Mouse (Mus musculus): ENCODE measurements around the gene Kcnip4. TPM values are rescaled to one million over a fixed set of nuclear protein-coding genes. Genes with fewer than 3 reads are reported as not detected.

The Kcnip4 gene
- polyA plus RNA-seq, 1 experiment = not detected

DNA sequence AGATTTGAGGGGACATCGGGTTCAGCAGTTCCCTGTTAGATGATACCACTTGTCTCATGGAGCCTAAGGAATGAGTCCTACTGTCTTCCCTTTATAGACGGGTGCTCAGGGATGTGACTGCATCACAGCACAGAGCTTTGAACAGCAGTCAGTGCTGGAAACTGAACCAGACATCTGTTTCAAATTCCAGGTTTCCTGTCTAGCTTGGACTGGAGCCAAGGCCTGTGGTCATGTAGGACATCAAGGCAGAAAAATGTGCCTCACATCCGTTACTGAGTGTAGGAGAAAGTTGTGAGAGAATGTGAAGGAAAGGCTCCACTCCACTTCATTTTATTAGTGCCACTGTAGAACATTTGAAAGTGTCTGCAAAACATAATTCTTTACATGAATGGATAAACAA is 1122.2 kb downstream of the Kcnip4 start:
- TF ChIP-seq POLR2A (IDR thresholded peaks at IDR 0.05; ENCODE audit: low read depth, low read length) (no peak), CTCF (IDR thresholded peaks at IDR 0.05; ENCODE audit: extremely low read depth, insufficient read length, insufficient replicate concordance, low read depth, low read length) (no peak)
- no peak overlapping the region for H3K27ac ChIP-seq (ENCODE audit: insufficient read depth, low read depth, low read length)
- WGBS = 72% methylated on average over 3 of the region's 3 CpGs
- H3K4me3 ChIP-seq (ENCODE audit: low read depth, low read length) = no peak overlapping the region
- no peaks in the 10 kb centered on the region for H3K27me3 ChIP-seq (ENCODE audit: control insufficient read depth, insufficient read depth, low read length)
- no peaks in the 10 kb centered on the region for H3K4me1 ChIP-seq (ENCODE audit: control insufficient read depth, insufficient read depth, insufficient read length, low read length)
- H3K36me3 ChIP-seq (ENCODE audit: control insufficient read depth, insufficient read depth, low read length) = 0 out of 2 replicates have a peak, but pooled peaks cover 1% of the 10 kb centered on the region

DNA sequence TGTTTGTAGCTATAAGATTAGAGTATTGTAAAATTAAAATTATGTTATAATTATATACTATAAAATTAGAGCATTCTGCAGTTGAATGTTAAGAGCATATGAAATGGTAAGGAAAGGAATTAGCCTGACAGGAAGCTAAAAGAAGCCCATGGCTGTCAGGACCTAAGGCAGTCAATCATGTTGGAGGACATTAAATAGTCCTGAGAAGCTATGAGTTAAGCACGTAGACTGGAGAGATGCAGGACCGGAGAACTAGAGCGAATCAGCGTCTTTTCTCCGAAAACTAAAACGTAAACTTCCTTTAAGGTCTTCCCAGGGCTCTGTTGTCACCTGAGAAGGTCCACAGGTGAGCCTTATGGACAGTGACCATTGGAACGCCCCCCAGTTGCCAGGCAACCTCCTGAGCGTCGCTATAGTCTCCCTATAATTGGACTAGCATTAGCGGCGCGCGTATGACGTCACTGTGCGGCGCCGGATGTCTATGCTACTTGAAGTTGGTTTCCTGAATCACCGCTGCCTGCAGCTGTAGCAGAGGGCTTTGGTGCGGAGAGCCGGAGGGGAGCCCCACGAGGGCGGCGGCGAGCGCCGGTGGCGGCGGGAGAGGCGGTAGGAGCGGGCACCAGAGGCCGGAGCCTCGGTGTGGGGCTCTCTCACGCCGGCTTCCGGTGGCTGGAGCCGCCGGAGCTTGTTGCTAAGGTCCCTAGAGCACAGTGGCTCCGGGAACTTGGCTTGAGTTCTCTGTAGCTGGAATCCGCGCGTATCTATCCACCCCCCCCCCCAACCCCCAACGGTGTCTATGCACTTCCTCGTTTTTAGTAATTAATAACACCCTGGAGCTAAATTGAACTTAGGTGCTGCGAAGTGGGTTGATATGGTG is 1152.6 kb downstream of the Kcnip4 start:
- no peak for TF ChIP-seq CTCF (IDR thresholded peaks at IDR 0.05; ENCODE audit: extremely low read depth, insufficient read length, insufficient replicate concordance, low read depth, low read length)
- TF ChIP-seq POLR2A (IDR thresholded peaks at IDR 0.05; ENCODE audit: low read depth, low read length) = peak; percentile 60
- under 1% methylated on average over 44 of the region's 44 CpGs for WGBS
- Histone ChIP-seq H3K27me3 (ENCODE audit: control insufficient read depth, insufficient read depth, low read length) (no peaks in the 10 kb centered on the region), H3K36me3 (ENCODE audit: control insufficient read depth, insufficient read depth, low read length) (peaks cover 11% of the 10 kb centered on the region; the same call in 1 of the 2 replicates), H3K4me1 (ENCODE audit: control insufficient read depth, insufficient read depth, insufficient read length, low read length) (no peaks in the 10 kb centered on the region), H3K27ac (ENCODE audit: insufficient read depth, low read depth, low read length) (no peak overlapping the region), H3K4me3 (ENCODE audit: low read depth, low read length) (peak overlapping the region; percentile 99)

GRCm38 (mm10) chr5:48349309-48349708 is 1175.4 kb downstream of the Kcnip4 start:
- Histone ChIP-seq H3K27ac (ENCODE audit: insufficient read depth, low read depth, low read length) (no peak overlapping the region), H3K27me3 (ENCODE audit: control insufficient read depth, insufficient read depth, low read length) (no peaks in the 10 kb centered on the region), H3K4me3 (ENCODE audit: low read depth, low read length) (no peak overlapping the region), H3K36me3 (ENCODE audit: control insufficient read depth, insufficient read depth, low read length) (no peaks in the 10 kb centered on the region), H3K4me1 (ENCODE audit: control insufficient read depth, insufficient read depth, insufficient read length, low read length) (no peaks in the 10 kb centered on the region)
- 64% methylated on average over 1 of the region's 1 CpGs for WGBS
- no peak for TF ChIP-seq POLR2A (IDR thresholded peaks at IDR 0.05; ENCODE audit: low read depth, low read length)
- TF ChIP-seq CTCF (IDR thresholded peaks at IDR 0.05; ENCODE audit: extremely low read depth, insufficient read length, insufficient replicate concordance, low read depth, low read length) = no peak

- no peaks in the 10 kb centered on the region for H3K4me1 ChIP-seq (ENCODE audit: control insufficient read depth, insufficient read depth, insufficient read length, low read length)
- no peaks in the 10 kb centered on the region for H3K36me3 ChIP-seq (ENCODE audit: control insufficient read depth, insufficient read depth, low read length)
- H3K27ac ChIP-seq (ENCODE audit: insufficient read depth, low read depth, low read length) = no peak overlapping the region
- H3K4me3 ChIP-seq (ENCODE audit: low read depth, low read length) = no peak overlapping the region
- WGBS = 89% methylated on average over 2 of the region's 2 CpGs
- TF ChIP-seq CTCF (IDR thresholded peaks at IDR 0.05; ENCODE audit: extremely low read depth, insufficient read length, insufficient replicate concordance, low read depth, low read length) (no peak), POLR2A (IDR thresholded peaks at IDR 0.05; ENCODE audit: low read depth, low read length) (no peak)
- H3K27me3 ChIP-seq (ENCODE audit: control insufficient read depth, insufficient read depth, low read length) = no peaks in the 10 kb centered on the region
Observed at GRCm38 (mm10) chr5:48345983-48346648, 1178.6 kb downstream of the Kcnip4 start.

DNA sequence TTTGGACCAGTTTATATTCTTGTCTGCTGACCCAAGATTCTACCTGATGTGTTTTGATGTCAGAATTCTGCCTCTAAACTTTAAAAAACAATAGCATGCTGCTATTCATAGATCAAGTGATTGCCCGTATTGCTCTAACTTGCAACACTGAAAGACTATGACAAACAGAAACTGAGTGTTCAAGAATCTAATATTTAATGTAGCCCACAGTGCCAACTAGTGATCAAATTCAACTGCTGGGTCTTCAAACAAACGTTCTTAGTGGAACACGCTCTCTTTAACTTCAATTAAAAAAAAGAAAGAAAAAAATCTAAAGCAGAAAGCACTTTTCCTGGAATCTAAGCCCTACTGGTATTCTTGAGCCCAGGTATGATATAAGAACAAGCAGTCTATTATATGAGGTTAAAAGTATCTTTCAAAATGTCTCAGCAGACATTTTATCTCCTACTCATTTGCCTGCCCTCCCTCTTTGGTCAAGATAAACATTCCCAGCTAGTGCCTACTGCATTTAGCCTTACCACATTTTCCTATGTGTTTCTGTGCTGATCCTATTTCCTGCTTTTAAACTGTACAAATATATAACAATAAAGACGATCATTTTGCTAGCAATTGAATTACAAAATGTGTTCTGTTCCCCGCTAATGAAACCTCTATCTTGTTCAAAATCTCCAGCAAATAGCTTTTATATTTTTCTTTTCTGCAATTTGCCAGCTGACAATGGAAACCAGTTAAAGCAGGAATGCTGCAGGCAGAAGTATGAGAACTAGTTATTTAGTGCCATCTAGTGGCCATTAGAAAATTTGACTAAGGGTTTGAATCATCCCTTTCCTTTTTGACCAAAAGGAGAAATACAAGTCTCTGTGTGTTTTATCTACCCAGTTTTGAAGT is 1179.4 kb downstream of the Kcnip4 start:
- Histone ChIP-seq H3K4me1 (ENCODE audit: control insufficient read depth, insufficient read depth, insufficient read length, low read length) (no peaks in the 10 kb centered on the region), H3K36me3 (ENCODE audit: control insufficient read depth, insufficient read depth, low read length) (no peaks in the 10 kb centered on the region), H3K27me3 (ENCODE audit: control insufficient read depth, insufficient read depth, low read length) (no peaks in the 10 kb centered on the region), H3K27ac (ENCODE audit: insufficient read depth, low read depth, low read length) (no peak overlapping the region), H3K4me3 (ENCODE audit: low read depth, low read length) (no peak overlapping the region)
- 43% methylated on average over 5 of the region's 5 CpGs for WGBS
- TF ChIP-seq POLR2A (IDR thresholded peaks at IDR 0.05; ENCODE audit: low read depth, low read length) (no peak), CTCF (IDR thresholded peaks at IDR 0.05; ENCODE audit: extremely low read depth, insufficient read length, insufficient replicate concordance, low read depth, low read length) (no peak)

- TF ChIP-seq CTCF (IDR thresholded peaks at IDR 0.05; ENCODE audit: extremely low read depth, insufficient read length, insufficient replicate concordance, low read depth, low read length) (no peak), POLR2A (IDR thresholded peaks at IDR 0.05; ENCODE audit: low read depth, low read length) (no peak)
- Histone ChIP-seq H3K4me1 (ENCODE audit: control insufficient read depth, insufficient read depth, insufficient read length, low read length) (no peaks in the 10 kb centered on the region), H3K4me3 (ENCODE audit: low read depth, low read length) (no peak overlapping the region), H3K36me3 (ENCODE audit: control insufficient read depth, insufficient read depth, low read length) (no peaks in the 10 kb centered on the region), H3K27ac (ENCODE audit: insufficient read depth, low read depth, low read length) (no peak overlapping the region), H3K27me3 (ENCODE audit: control insufficient read depth, insufficient read depth, low read length) (no peaks in the 10 kb centered on the region)
- WGBS = 33% methylated on average over 7 of the region's 7 CpGs
Observed at GRCm38 (mm10) chr5:48340808-48341433, 1183.8 kb downstream of the Kcnip4 start.

Data from small intestine, adult 2 months (tissue).